Mouse (Mus musculus): ENCODE results near the gene Fam185a. TPM values are rescaled to one million over a fixed set of nuclear protein-coding genes. Genes with fewer than 3 reads are reported as not detected.

The Fam185a gene
- polyA plus RNA-seq, 1 experiment from 2014 or later: 7.7 TPM

DNA sequence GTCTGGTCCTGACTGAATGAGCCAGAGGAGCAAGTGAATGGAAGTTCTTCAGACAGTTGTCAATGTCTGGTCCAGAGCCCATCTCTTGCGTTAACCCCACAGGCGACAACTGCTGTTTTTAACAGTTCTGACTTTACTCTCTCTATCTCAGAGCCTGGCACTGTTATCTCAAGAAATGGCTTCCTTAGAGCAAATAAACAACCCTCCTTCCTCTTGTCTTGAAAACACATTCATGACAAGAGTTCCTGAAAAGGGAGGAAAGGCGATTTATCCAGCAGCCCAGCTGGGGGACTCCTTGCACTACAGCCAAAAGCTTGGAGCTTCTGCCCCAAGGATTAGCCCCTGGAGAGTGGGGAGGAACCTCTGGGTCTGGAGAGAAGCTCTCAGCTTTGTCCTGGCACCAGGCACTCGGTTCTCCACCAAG is 102.7 kb downstream of the Fam185a start:
- Histone ChIP-seq H3K4me3 (ENCODE audit: low read length) (no peak overlapping the region), H3K9me3 (ENCODE audit: low read length) (no peaks in the 10 kb centered on the region; the same call in 1 of the 2 replicates), H3K4me1 (ENCODE audit: insufficient read depth, low read length) (no peaks in the 10 kb centered on the region), H3K27ac (ENCODE audit: low read length) (peak overlapping the region; percentile 76), H3K4me2 (replicated peaks; ENCODE audit: low read depth, low read length) (no peak overlapping the region), H3K9ac (replicated peaks; ENCODE audit: low read length) (no peak overlapping the region), H3K27me3 (ENCODE audit: insufficient read depth, low read length) (no peaks in the 10 kb centered on the region), H3K36me3 (ENCODE audit: insufficient read depth, low read length) (no peaks in the 10 kb centered on the region)
- WGBS: 70% methylated on average over 4 of the region's 4 CpGs
- ATAC-seq (ENCODE audit: low FRiP score, low TSS enrichment): no peak

- H3K36me3 ChIP-seq (ENCODE audit: insufficient read depth, low read length): no peaks in the 10 kb centered on the region
- H3K4me2 ChIP-seq (replicated peaks; ENCODE audit: low read depth, low read length): no peak overlapping the region
- H3K27ac ChIP-seq (ENCODE audit: low read length): peak overlapping the region; percentile 76
- H3K4me1 ChIP-seq (ENCODE audit: insufficient read depth, low read length): no peaks in the 10 kb centered on the region
- ATAC-seq (ENCODE audit: low FRiP score, low TSS enrichment): peak; percentile 94
- no peak overlapping the region for H3K4me3 ChIP-seq (ENCODE audit: low read length)
- 65% methylated on average over 15 of the region's 15 CpGs for WGBS
- H3K9me3 ChIP-seq (ENCODE audit: low read length): no peaks in the 10 kb centered on the region; the same call in 1 of the 2 replicates
- no peaks in the 10 kb centered on the region for H3K27me3 ChIP-seq (ENCODE audit: insufficient read depth, low read length)
- H3K9ac ChIP-seq (replicated peaks; ENCODE audit: low read length): no peak overlapping the region
Measured at GRCm38 (mm10) chr5:21528068-21528842, 103.5 kb downstream of the Fam185a start.

DNA sequence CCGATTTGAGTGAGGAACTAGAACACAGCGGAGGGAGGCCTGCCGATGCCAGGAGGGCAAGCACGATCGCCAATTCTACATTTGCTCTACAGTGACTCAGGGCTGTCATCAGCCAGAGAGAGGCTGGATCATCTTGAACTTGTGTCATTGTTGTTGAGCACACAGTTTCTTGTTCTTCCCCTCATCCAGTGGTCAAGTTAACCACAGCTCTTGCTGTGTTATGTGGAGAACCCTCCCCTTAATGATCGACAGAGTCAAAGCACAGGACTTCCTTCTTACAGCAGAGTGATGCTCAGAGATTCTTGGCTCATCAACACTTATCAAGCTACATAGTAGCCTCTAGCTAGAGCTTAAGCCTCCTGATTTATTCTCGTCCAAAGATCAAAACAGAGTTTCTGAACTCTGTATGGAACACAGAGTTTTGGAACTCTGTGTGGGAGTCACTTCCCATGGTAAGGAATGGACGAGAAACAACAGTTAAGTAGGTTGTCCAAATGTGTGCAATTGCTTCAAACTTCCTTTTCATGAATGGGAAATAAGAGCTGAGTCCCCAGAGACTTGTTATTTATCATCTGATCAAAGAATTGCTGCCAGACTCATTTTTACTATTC is 104.5 kb downstream of the Fam185a start:
- 71% methylated on average over 8 of the region's 8 CpGs for WGBS
- no peaks in the 10 kb centered on the region for H3K4me1 ChIP-seq (ENCODE audit: insufficient read depth, low read length)
- no peak overlapping the region for H3K4me3 ChIP-seq (ENCODE audit: low read length)
- ATAC-seq (ENCODE audit: low FRiP score, low TSS enrichment): peak; percentile 49; the same call in 1 of the 2 replicates
- no peak overlapping the region for H3K4me2 ChIP-seq (replicated peaks; ENCODE audit: low read depth, low read length)
- no peaks in the 10 kb centered on the region; the same call in 1 of the 2 replicates for H3K9me3 ChIP-seq (ENCODE audit: low read length)
- no peak overlapping the region for H3K9ac ChIP-seq (replicated peaks; ENCODE audit: low read length)
- H3K27me3 ChIP-seq (ENCODE audit: insufficient read depth, low read length): no peaks in the 10 kb centered on the region
- H3K27ac ChIP-seq (ENCODE audit: low read length): peak overlapping the region; percentile 76
- H3K36me3 ChIP-seq (ENCODE audit: insufficient read depth, low read length): no peaks in the 10 kb centered on the region

Other genes starting within 250 kb of the Fam185a start
- gene Gsap, start 238.7 kb upstream of the Fam185a start, polyA plus RNA-seq (2015; fragmentation: Nextera tagmentation; extraction: Ambion mirVana): 2.5 and 2.8 TPM in 2 replicates
- gene Fgl2, start 52.3 kb upstream of the Fam185a start, polyA plus RNA-seq (2015; fragmentation: Nextera tagmentation; extraction: Ambion mirVana): 3.6 and 4.9 TPM in 2 replicates
- 0.27 TPM in 1 of 2 replicates, not detected in the other for gene Ccdc146, start 281 bp upstream of the Fam185a start, polyA plus RNA-seq (2015; fragmentation: Nextera tagmentation; extraction: Ambion mirVana)
- 43.8 and 48.5 TPM in 2 replicates for gene Lrrc17, start 118.6 kb downstream of the Fam185a start, polyA plus RNA-seq (2015; fragmentation: Nextera tagmentation; extraction: Ambion mirVana)
- gene Fbxl13, start 220.7 kb downstream of the Fam185a start, polyA plus RNA-seq (2015; fragmentation: Nextera tagmentation; extraction: Ambion mirVana): 0.24 and 0.30 TPM in 2 replicates
- 52.4 and 55.2 TPM in 2 replicates for gene Armc10, start 220.9 kb downstream of the Fam185a start, polyA plus RNA-seq (2015; fragmentation: Nextera tagmentation; extraction: Ambion mirVana)